Mouse (Mus musculus) liver, embryonic 12.5 days (tissue): Measurements from ENCODE around the gene Irf3. TPM values are rescaled to one million over a fixed set of nuclear protein-coding genes. Genes with fewer than 3 reads are reported as not detected.
A peak's percentile ranks its signal among the peaks of the same experiment; 100 is the strongest.

Source experiments
- ATAC-seq: fragments of 200-750 bp; cut with Nextera tagmentation; 2 replicates; pipeline ENCODE4 v1.8.0; 2017; ENCODE audit warnings: moderate number of reproducible peaks, mild to moderate bottlenecking, moderate library complexity
- H3K27ac ChIP-seq: fragments of 300-500 bp; sonication (generic); 2 replicates; pipeline ENCODE4 v1.5.1; 2016; ENCODE audit warnings: mild to moderate bottlenecking
- H3K27me3 ChIP-seq: fragments of 300-500 bp; sonication (generic); replicated peaks from 2 replicates; pipeline ENCODE4 v1.6.1; 2016; ENCODE audit warnings: mild to moderate bottlenecking, moderate library complexity
- H3K36me3 ChIP-seq: fragments of 300-500 bp; sonication (generic); 2 replicates; pipeline ENCODE4 v1.6.1; 2016; ENCODE audit warnings: mild to moderate bottlenecking, moderate library complexity
- H3K4me1 ChIP-seq: fragments of 300-500 bp; sonication (generic); 2 replicates; pipeline ENCODE4 v1.6.1; 2016
- H3K4me2 ChIP-seq: fragments of 300-500 bp; sonication (generic); 2 replicates; pipeline ENCODE4 v1.6.1; 2016; ENCODE audit warnings: mild to moderate bottlenecking, moderate library complexity
- H3K4me3 ChIP-seq: fragments of 300-500 bp; sonication (generic); 2 replicates; pipeline ENCODE4 v1.5.1; 2016; ENCODE audit warnings: mild to moderate bottlenecking, moderate library complexity
- H3K9ac ChIP-seq: fragments of 300-500 bp; sonication (generic); 2 replicates; pipeline ENCODE4 v1.6.1; 2016; ENCODE audit warnings: mild to moderate bottlenecking, moderate library complexity
- H3K9me3 ChIP-seq: fragments of 300-500 bp; sonication (generic); replicated peaks from 2 replicates; pipeline ENCODE4 v1.6.1; 2016; ENCODE audit warnings: mild to moderate bottlenecking, moderate library complexity
- WGBS: fragments of 180-500 bp; shearing (Covaris S2); methylation state at CpG from one replicate; pipeline ENCODE4 v1.1.7; 2016; ENCODE audit not compliant: insufficient replicate concordance; 5-methylcytosine and 5-hydroxymethylcytosine counted together
- polyA plus RNA-seq: library from polyadenylated mRNA; unstranded; fragments of >200 nt; fragmentation: Nextera tagmentation; extraction: Ambion mirVana; gene quantifications from 2 replicates; pipeline ENCODE4 v1.2.1, GENCODE M21; 2016

Irf3 gene
- polyA plus RNA-seq, 1 experiment from 2014 or later: 55.9 TPM

- peak; percentile 5; the same call in 1 of the 2 replicates for ATAC-seq
- Histone ChIP-seq H3K4me3 (peak within 1 kb of the TSS; percentile 77), H3K27ac (peak within 1 kb of the TSS; percentile 94), H3K27me3 (no peaks in the 10 kb centered on the region), H3K9ac (peak within 1 kb of the TSS; percentile 80), H3K4me2 (peak within 1 kb of the TSS; percentile 96), H3K9me3 (no peaks in the 10 kb centered on the region), H3K36me3 (peaks cover 72% of the 10 kb centered on the region), H3K4me1 (peaks cover 56% of the 10 kb centered on the region)
- WGBS: under 1% methylated on average over 18 of the region's 18 CpGs
These were observed 1.1 kb downstream of the Irf3 start, which contains the start of gene Bcl2l12 for GRCm38 (mm10) chr7:44998501-44998955. Bcl2l12 (minus strand) TSS chr7:44998712.

DNA sequence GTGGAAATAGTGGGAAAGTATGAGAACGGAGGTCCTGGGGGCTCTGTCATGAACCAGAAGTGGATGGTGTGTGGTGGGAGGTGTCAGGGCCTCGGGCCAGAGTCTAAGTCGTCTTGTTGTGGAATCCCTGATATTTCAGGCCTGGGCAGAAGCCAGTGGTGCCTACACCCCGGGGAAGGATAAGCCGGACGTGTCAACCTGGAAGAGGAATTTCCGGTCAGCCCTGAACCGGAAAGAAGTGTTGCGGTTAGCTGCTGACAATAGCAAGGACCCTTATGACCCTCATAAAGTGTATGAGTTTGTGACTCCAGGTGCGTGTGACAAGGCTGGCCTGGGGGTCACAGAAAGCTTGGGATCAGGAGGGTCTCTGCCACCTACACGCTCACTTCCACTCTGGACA lies 2.3 kb downstream of the Irf3 start:
- peak overlapping the region; percentile 96 for H3K4me2 ChIP-seq
- H3K36me3 ChIP-seq: peaks cover 72% of the 10 kb centered on the region
- H3K9ac ChIP-seq: 0 out of 2 replicates have a peak overlapping the region, but pooled peaks have one; percentile 1
- 79% methylated on average over 11 of the region's 11 CpGs for WGBS
- 0 out of 2 replicates have a peak overlapping the region, but pooled peaks have one; percentile 6 for H3K27ac ChIP-seq
- no peak for ATAC-seq
- peaks cover 56% of the 10 kb centered on the region for H3K4me1 ChIP-seq
- no peaks in the 10 kb centered on the region for H3K9me3 ChIP-seq
- H3K4me3 ChIP-seq: no peak overlapping the region
- no peaks in the 10 kb centered on the region for H3K27me3 ChIP-seq

- peaks cover 54% of the 10 kb centered on the region for H3K4me1 ChIP-seq
- no peak overlapping the region for H3K4me3 ChIP-seq
- no peak for ATAC-seq
- H3K27ac ChIP-seq: 0 out of 2 replicates have a peak overlapping the region, but pooled peaks have one; percentile 3
- H3K9ac ChIP-seq: no peak overlapping the region
- WGBS: 83% methylated on average over 21 of the region's 21 CpGs
- H3K36me3 ChIP-seq: peaks cover 72% of the 10 kb centered on the region
- no peaks in the 10 kb centered on the region for H3K27me3 ChIP-seq
- no peak overlapping the region for H3K4me2 ChIP-seq
- H3K9me3 ChIP-seq: no peaks in the 10 kb centered on the region
These were observed 3.2 kb downstream of the Irf3 start for GRCm38 (mm10) chr7:45000539-45001114.

DNA sequence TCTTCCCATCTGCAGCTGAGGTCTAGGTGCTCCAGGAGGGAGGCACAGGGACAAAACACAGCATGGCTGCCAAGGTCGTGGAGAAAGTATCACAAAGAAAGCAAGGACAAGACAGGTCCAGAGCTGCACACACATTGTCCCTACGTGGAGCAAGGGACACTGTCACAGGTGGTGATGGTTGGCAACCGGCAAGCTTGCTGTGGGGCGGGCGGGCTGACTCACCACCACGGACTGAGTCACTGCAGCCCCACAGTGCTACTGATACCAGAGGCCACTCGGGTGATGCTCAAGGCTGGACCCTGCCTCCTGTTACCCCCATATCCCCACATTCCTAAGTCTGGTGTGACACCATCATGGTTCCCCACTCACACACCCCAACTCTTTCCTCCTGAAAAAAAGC lies 5.0 kb downstream of the Irf3 start:
- Histone ChIP-seq H3K27ac (no peak overlapping the region), H3K9me3 (no peaks in the 10 kb centered on the region), H3K9ac (no peak overlapping the region), H3K4me2 (no peak overlapping the region), H3K4me1 (peaks cover 41% of the 10 kb centered on the region), H3K27me3 (no peaks in the 10 kb centered on the region), H3K4me3 (no peak overlapping the region), H3K36me3 (peaks cover 84% of the 10 kb centered on the region)
- no peak for ATAC-seq
- WGBS: 62% methylated on average over 7 of the region's 7 CpGs

DNA sequence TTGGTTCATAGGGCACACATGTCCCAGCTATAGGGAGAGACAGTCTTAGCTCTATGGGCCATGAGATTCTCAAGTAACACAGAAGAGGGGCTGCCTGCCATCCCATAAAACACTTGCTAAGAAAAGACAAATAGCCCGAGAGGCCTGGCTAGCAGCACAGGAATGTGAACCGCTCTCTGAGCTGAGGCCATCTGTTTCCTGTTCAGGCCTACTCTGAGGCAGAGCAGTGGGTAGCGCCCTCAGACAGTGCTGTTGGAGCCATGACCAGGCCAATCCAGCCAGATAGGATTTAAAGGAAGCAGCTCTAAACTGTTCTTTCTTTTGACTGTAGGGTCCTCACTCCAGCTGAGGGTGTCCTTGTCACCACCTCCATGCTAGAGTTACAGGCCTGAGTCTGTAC lies 7.1 kb downstream of the Irf3 start:
- WGBS: 61% methylated on average over 3 of the region's 3 CpGs
- Histone ChIP-seq H3K27me3 (no peaks in the 10 kb centered on the region), H3K4me1 (peaks cover 26% of the 10 kb centered on the region), H3K27ac (no peak overlapping the region), H3K36me3 (peaks cover 100% of the 10 kb centered on the region), H3K9me3 (peaks cover 4% of the 10 kb centered on the region; the same call in 1 of the 2 replicates), H3K9ac (no peak overlapping the region), H3K4me3 (no peak overlapping the region), H3K4me2 (no peak overlapping the region)
- ATAC-seq: no peak

DNA sequence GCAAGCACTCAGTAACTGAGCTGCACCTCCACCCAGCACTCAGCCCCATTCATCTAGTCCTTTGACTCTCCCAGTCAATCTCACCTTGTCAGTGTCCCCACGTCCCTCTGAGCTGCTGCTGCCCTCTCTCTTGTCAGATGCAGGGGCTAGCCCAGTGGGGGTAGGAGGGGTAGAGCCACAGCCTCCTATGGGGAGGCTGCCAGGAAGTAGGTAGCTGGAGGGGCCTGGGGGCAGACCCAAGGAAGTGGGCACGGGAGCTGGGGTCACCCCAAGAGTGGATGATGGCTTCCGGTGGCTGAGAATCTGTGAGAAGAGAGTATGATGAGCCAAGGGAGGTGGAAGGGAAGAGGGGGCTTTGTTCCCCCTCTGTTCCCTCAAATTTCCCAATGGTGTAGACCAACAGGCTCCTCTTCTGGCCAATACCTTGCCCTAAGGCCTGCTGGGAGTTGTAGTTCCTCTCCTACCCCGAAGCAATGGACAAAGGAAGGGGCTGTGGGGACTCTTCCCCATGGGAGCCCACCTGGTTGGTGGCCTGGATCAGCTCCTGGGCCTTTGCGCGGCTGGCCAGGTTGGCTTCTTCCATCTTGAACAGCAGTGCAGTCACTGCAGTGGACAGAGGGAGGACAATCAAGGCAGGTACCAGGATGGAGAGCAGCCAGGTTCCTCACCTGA lies 8.0 kb downstream of the Irf3 start:
- H3K4me1 ChIP-seq: peaks cover 18% of the 10 kb centered on the region
- WGBS: 89% methylated on average over 6 of the region's 6 CpGs

DNA sequence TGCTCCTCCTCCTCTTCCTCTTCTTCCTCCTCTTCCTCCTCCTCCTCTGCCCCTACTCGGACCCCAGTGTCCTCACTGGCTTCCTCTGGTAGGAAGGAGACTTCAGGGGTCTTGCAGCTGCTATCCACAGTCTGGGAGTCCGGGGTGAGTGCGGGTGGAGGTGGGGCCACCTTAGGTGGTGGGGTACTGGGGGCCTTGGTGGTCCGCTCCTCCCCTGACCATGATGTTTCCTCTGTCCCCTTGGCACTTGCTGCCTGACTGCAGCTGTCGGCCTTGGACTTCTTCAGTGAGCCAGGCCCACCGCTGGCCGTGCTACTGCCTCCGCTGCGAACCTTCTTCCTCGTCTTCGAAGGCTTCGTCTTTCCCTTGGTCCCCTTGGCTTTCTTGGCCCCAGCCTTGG lies 9.1 kb downstream of the Irf3 start:
- H3K9me3 ChIP-seq: peaks cover 4% of the 10 kb centered on the region; the same call in 1 of the 2 replicates
- no peak overlapping the region for H3K27ac ChIP-seq
- ATAC-seq: no peak
- 91% methylated on average over 12 of the region's 12 CpGs for WGBS
- H3K36me3 ChIP-seq: peaks cover 100% of the 10 kb centered on the region
- no peak overlapping the region for H3K4me2 ChIP-seq
- H3K4me1 ChIP-seq: peaks cover 7% of the 10 kb centered on the region; the same call in 1 of the 2 replicates
- no peak overlapping the region for H3K9ac ChIP-seq
- H3K27me3 ChIP-seq: no peaks in the 10 kb centered on the region
- H3K4me3 ChIP-seq: no peak overlapping the region

More for the DNA sequence above, 8.0 kb downstream of the Irf3 start:
- Histone ChIP-seq H3K9me3 (peaks cover 4% of the 10 kb centered on the region; the same call in 1 of the 2 replicates), H3K36me3 (peaks cover 100% of the 10 kb centered on the region), H3K27me3 (no peaks in the 10 kb centered on the region), H3K9ac (no peak overlapping the region), H3K27ac (no peak overlapping the region; the same call in 1 of the 2 replicates), H3K4me2 (no peak overlapping the region), H3K4me3 (no peak overlapping the region)
- no peak for ATAC-seq

GRCm38 (mm10) chr7:45007141-45007540 lies 9.7 kb downstream of the Irf3 start:
- Histone ChIP-seq H3K9ac (no peak overlapping the region), H3K36me3 (peaks cover 100% of the 10 kb centered on the region), H3K27me3 (no peaks in the 10 kb centered on the region), H3K9me3 (peaks cover 4% of the 10 kb centered on the region; the same call in 1 of the 2 replicates), H3K4me3 (no peak overlapping the region), H3K27ac (no peak overlapping the region), H3K4me1 (peaks cover 3% of the 10 kb centered on the region; the same call in 1 of the 2 replicates), H3K4me2 (no peak overlapping the region)
- WGBS: 92% methylated on average over 29 of the region's 29 CpGs
- no peak for ATAC-seq

DNA sequence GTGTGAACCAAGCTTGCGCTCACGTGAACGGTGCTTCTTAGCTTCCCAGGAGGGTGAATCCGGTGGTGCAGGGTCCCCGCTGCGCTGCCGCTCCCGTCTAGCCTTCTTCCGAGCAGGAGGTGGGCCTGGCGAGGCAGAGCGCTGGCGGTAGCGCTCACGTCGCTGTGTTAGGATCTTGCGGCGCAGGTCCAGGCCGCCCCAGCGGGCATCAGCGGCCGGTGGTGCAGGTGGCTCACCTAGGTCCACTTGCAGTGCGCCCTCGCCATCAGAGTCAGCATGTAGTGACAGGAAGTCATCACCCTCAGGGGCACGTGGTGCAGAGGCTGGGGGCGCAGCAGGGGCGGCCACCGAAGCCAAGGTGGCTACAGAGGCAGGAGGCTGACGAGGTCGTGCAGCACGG lies 10.4 kb downstream of the Irf3 start:
- Histone ChIP-seq H3K27ac (no peak overlapping the region), H3K4me1 (peaks cover 7% of the 10 kb centered on the region), H3K36me3 (peaks cover 100% of the 10 kb centered on the region), H3K9ac (no peak overlapping the region), H3K4me3 (no peak overlapping the region), H3K4me2 (no peak overlapping the region), H3K27me3 (no peaks in the 10 kb centered on the region), H3K9me3 (peaks cover 4% of the 10 kb centered on the region; the same call in 1 of the 2 replicates)
- WGBS: 92% methylated on average over 30 of the region's 30 CpGs
- no peak for ATAC-seq

GRCm38 (mm10) chr7:45008411-45008810 lies 11.0 kb downstream of the Irf3 start:
- Histone ChIP-seq H3K4me1 (peaks cover 11% of the 10 kb centered on the region), H3K27ac (no peak overlapping the region), H3K4me3 (no peak overlapping the region), H3K9me3 (peaks cover 4% of the 10 kb centered on the region; the same call in 1 of the 2 replicates), H3K4me2 (no peak overlapping the region), H3K9ac (no peak overlapping the region), H3K36me3 (peaks cover 100% of the 10 kb centered on the region), H3K27me3 (no peaks in the 10 kb centered on the region)
- 93% methylated on average over 19 of the region's 19 CpGs for WGBS
- no peak for ATAC-seq

DNA sequence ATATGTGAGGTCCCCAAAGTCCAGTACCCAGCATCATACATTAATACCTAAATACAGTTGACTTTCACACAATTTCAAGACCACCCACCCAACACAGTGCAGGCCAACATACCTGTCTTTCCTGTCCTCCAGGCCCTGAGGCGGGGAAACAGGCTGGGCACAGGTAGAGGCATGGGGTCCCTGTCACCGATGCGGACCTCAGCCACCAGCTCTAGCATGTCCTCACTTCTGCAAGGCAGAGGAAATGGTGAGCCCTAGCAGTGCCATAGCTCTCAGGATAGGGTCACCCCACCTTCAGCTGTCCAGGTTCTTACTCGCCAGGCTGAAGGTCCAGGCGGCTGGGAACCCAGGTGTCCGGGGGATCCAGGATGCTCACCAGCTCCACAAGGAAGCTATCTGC lies 14.6 kb downstream of the Irf3 start:
- no peak for ATAC-seq

GRCm38 (mm10) chr7:45012824-45013223 lies 15.4 kb downstream of the Irf3 start:
- peaks cover under 1% of the 10 kb centered on the region; the same call in 1 of the 2 replicates for H3K9me3 ChIP-seq
- no peak overlapping the region for H3K4me3 ChIP-seq
- WGBS: 49% methylated on average over 4 of the region's 4 CpGs
- H3K4me1 ChIP-seq: peaks cover 37% of the 10 kb centered on the region
- peak overlapping the region; percentile 49; the same call in 1 of the 2 replicates for H3K9ac ChIP-seq
- peak overlapping the region; percentile 60 for H3K27ac ChIP-seq
- peak overlapping the region; percentile 31 for H3K4me2 ChIP-seq
- H3K27me3 ChIP-seq: 0 out of 2 replicates have a peak, but pooled peaks cover under 1% of the 10 kb centered on the region
- no peak for ATAC-seq
- H3K36me3 ChIP-seq: peaks cover 61% of the 10 kb centered on the region

More for the DNA sequence above, 14.6 kb downstream of the Irf3 start:
- no peak overlapping the region for H3K27ac ChIP-seq
- H3K4me3 ChIP-seq: no peak overlapping the region
- H3K36me3 ChIP-seq: peaks cover 69% of the 10 kb centered on the region
- no peak overlapping the region for H3K9ac ChIP-seq
- H3K4me2 ChIP-seq: no peak overlapping the region
- H3K9me3 ChIP-seq: peaks cover 4% of the 10 kb centered on the region; the same call in 1 of the 2 replicates
- H3K4me1 ChIP-seq: peaks cover 35% of the 10 kb centered on the region
- H3K27me3 ChIP-seq: no peaks in the 10 kb centered on the region
- WGBS: 94% methylated on average over 6 of the region's 6 CpGs
